22 mouse cellular contexts compared by ENCODE assay signal in genomic region chr2:174627021-174627420, GRCm38 (mm10). TPM values are rescaled to one million over a fixed set of nuclear protein-coding genes. Genes with fewer than 3 reads are reported as not detected.
"Had no signal": no experiment of that assay in that cellular context is flagged by ENCODE, and none has a peak within 500 bp of the region (broad histone marks: within the 10 kb centered on the region; RNA-seq: fewer than 3 reads in every experiment).

No protein-coding gene starts in this region.

- DNase-seq: forebrain, postnatal 0 days; gastrocnemius, postnatal 14 days; gastrocnemius, postnatal 36 days; heart, adult 18-20 months; heart, postnatal 10 days; kidney, adult 11 months; kidney, adult 2 months; kidney, adult 9 months; kidney, postnatal 14 days; kidney, postnatal 36 days; layer of hippocampus, adult 9-11 months; layer of hippocampus, postnatal 36 days; left cerebral cortex, postnatal 4 days had no signal

RNA-seq across cellular contexts. Expression of gene Zfp831, which starts 16.3 kb away (rescaled TPM):
- polyA plus RNA-seq: heart, embryonic 10.5 days; heart, embryonic 12.5 days; hindbrain, embryonic 11.5 days; hindbrain, embryonic 13.5 days; hindbrain, postnatal 0 days; intestine, embryonic 14.5 days; kidney, embryonic 15.5 days; kidney, postnatal 0 days; limb, embryonic 15.5 days had no signal
